Mouse (Mus musculus): ENCODE data around the gene Bicdl1. TPM values are rescaled to one million over a fixed set of nuclear protein-coding genes. Genes with fewer than 3 reads are reported as not detected.

Bicdl1 gene
- polyA plus RNA-seq, 1 experiment from 2014 or later: 8.0 TPM

GRCm38 (mm10) chr5:115669974-115670373 lies 61.4 kb downstream of the Bicdl1 start:
- Histone ChIP-seq H3K27me3 (replicated peaks; ENCODE audit: control insufficient read depth, insufficient read depth, low read length) (no peaks in the 10 kb centered on the region), H3K27ac (ENCODE audit: low read depth, low read length) (no peak overlapping the region), H3K4me1 (replicated peaks; ENCODE audit: control insufficient read depth, insufficient read depth, low read length) (no peaks in the 10 kb centered on the region), H3K36me3 (ENCODE audit: control insufficient read depth, insufficient read depth) (no peaks in the 10 kb centered on the region), H3K4me2 (replicated peaks; ENCODE audit: low read depth) (no peak overlapping the region), H3K4me3 (ENCODE audit: low read depth, low read length) (no peak overlapping the region), H3K9me3 (ENCODE audit: control insufficient read depth) (no peaks in the 10 kb centered on the region), H3K9ac (ENCODE audit: low read depth, low read length) (no peak overlapping the region)
- TF ChIP-seq CTCF (IDR thresholded peaks at IDR 0.05; ENCODE audit: low read depth): no peak
- no peak for ATAC-seq
- 71% methylated on average over 11 of the region's 11 CpGs for WGBS

DNA sequence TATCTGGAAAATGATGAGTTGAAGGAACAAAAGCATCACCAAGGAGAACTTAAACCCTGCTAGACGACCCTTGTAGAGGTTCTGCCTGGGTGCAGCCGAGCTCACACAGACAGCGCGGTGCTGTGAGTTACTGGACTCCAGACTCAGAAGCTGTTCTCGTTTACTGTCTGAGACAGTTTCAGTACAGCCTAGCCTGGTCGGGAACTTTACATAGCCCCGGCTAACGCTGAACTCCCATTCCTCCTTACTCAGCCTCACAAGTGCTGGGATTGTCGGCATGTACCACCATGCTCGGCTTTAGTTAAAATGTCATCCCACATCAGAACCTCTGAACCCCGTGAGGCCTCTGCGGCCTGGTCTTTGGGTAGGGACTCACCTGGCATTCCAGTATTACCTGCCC lies 62.4 kb downstream of the Bicdl1 start:
- no peak for TF ChIP-seq CTCF (IDR thresholded peaks at IDR 0.05; ENCODE audit: low read depth)
- WGBS: 87% methylated on average over 12 of the region's 12 CpGs
- Histone ChIP-seq H3K9ac (ENCODE audit: low read depth, low read length) (no peak overlapping the region), H3K4me2 (replicated peaks; ENCODE audit: low read depth) (no peak overlapping the region), H3K27ac (ENCODE audit: low read depth, low read length) (no peak overlapping the region), H3K4me3 (ENCODE audit: low read depth, low read length) (no peak overlapping the region), H3K9me3 (ENCODE audit: control insufficient read depth) (no peaks in the 10 kb centered on the region), H3K27me3 (replicated peaks; ENCODE audit: control insufficient read depth, insufficient read depth, low read length) (no peaks in the 10 kb centered on the region), H3K36me3 (ENCODE audit: control insufficient read depth, insufficient read depth) (no peaks in the 10 kb centered on the region), H3K4me1 (replicated peaks; ENCODE audit: control insufficient read depth, insufficient read depth, low read length) (no peaks in the 10 kb centered on the region)
- no peak for ATAC-seq

DNA sequence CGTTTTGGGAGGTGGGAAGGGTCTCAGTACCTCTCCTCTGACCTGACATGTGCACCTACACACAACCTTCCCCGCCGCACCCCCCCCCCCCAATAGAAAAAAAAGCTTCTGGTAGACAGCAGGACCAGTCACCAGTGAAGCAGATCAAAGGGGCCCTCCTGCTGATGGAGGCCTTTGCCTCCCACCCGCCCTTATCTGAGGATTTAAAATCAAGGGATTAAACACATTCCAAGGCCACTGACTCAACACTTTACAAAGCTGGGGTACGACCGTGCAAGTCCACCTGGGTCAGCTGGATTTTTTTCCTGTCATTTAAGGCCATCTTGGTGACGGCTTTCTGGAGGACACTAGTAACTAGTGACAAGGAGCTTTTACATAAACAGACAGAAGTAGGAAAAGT lies 63.5 kb downstream of the Bicdl1 start:
- no peaks in the 10 kb centered on the region for H3K36me3 ChIP-seq (ENCODE audit: control insufficient read depth, insufficient read depth)
- H3K9ac ChIP-seq (ENCODE audit: low read depth, low read length): no peak overlapping the region
- no peaks in the 10 kb centered on the region for H3K4me1 ChIP-seq (replicated peaks; ENCODE audit: control insufficient read depth, insufficient read depth, low read length)
- H3K4me3 ChIP-seq (ENCODE audit: low read depth, low read length): no peak overlapping the region
- no peak overlapping the region; the same call in 1 of the 2 replicates for H3K27ac ChIP-seq (ENCODE audit: low read depth, low read length)
- H3K27me3 ChIP-seq (replicated peaks; ENCODE audit: control insufficient read depth, insufficient read depth, low read length): no peaks in the 10 kb centered on the region
- H3K4me2 ChIP-seq (replicated peaks; ENCODE audit: low read depth): no peak overlapping the region
- 22% methylated on average over 7 of the region's 7 CpGs for WGBS
- H3K9me3 ChIP-seq (ENCODE audit: control insufficient read depth): no peaks in the 10 kb centered on the region
- ATAC-seq: no peak
- TF ChIP-seq CTCF (IDR thresholded peaks at IDR 0.05; ENCODE audit: low read depth): no peak

DNA sequence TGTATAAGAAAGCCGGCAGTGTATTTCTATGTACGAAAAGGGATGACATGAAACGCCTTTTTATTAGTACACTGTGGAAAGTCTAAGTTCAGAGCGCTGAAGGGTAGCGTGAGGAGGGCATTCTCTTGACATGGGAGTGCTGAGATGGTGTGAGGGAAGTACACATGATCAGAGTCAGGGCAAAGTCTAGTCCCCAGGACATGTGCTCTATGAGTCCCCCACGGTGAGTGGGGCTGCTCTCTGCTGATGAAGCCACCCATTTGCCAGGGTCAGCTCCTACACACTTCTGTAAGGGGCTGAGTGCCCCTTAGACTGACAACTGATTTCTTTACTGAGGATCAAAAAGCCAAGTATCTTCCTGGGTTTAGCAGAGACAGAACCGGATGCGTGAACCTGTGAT lies 64.2 kb downstream of the Bicdl1 start:
- Histone ChIP-seq H3K27me3 (replicated peaks; ENCODE audit: control insufficient read depth, insufficient read depth, low read length) (no peaks in the 10 kb centered on the region), H3K9me3 (ENCODE audit: control insufficient read depth) (no peaks in the 10 kb centered on the region), H3K4me1 (replicated peaks; ENCODE audit: control insufficient read depth, insufficient read depth, low read length) (no peaks in the 10 kb centered on the region), H3K4me3 (ENCODE audit: low read depth, low read length) (no peak overlapping the region), H3K4me2 (replicated peaks; ENCODE audit: low read depth) (no peak overlapping the region), H3K9ac (ENCODE audit: low read depth, low read length) (no peak overlapping the region), H3K27ac (ENCODE audit: low read depth, low read length) (no peak overlapping the region), H3K36me3 (ENCODE audit: control insufficient read depth, insufficient read depth) (no peaks in the 10 kb centered on the region)
- WGBS: 59% methylated on average over 8 of the region's 8 CpGs
- no peak for TF ChIP-seq CTCF (IDR thresholded peaks at IDR 0.05; ENCODE audit: low read depth)
- peak; percentile 50; the same call in 1 of the 2 replicates for ATAC-seq

DNA sequence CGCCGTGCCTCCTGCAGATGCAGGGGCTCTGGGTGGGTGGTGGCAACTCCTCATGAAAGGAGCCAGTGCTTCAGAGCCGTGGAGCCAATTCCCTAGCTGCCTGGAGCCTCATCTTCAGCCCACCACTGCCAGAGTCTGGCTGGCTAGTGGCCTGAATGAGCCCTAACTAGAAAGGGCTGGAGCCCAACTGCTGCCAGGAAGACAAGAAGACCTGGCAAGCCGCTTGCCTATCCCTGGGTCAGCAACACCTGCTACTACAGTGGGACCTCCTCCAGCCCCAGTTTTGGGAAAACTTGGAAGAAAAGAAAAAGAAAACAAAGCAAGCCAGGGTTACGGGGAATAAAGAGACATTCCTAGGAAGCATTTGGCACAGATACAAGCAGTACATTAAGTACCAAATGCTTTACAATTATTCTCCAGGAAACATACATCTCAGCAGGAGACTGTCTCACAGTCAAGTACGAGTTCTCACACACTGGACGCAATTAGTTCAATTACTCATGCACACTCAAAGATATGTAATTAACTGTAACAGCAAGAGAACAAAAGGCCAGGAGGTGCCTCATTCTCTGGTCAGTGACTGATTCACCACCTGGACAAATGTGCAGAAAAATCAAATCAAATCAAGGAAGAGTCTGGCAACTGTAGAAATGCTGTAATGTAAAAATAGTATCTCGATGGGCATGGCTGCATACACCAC lies 64.9 kb downstream of the Bicdl1 start:
- Histone ChIP-seq H3K4me3 (ENCODE audit: low read depth, low read length) (no peak overlapping the region), H3K27ac (ENCODE audit: low read depth, low read length) (no peak overlapping the region), H3K9me3 (ENCODE audit: control insufficient read depth) (no peaks in the 10 kb centered on the region), H3K9ac (ENCODE audit: low read depth, low read length) (no peak overlapping the region), H3K36me3 (ENCODE audit: control insufficient read depth, insufficient read depth) (no peaks in the 10 kb centered on the region), H3K4me2 (replicated peaks; ENCODE audit: low read depth) (no peak overlapping the region), H3K27me3 (replicated peaks; ENCODE audit: control insufficient read depth, insufficient read depth, low read length) (no peaks in the 10 kb centered on the region), H3K4me1 (replicated peaks; ENCODE audit: control insufficient read depth, insufficient read depth, low read length) (no peaks in the 10 kb centered on the region)
- ATAC-seq: no peak
- WGBS: 62% methylated on average over 8 of the region's 8 CpGs
- TF ChIP-seq CTCF (IDR thresholded peaks at IDR 0.05; ENCODE audit: low read depth): no peak

DNA sequence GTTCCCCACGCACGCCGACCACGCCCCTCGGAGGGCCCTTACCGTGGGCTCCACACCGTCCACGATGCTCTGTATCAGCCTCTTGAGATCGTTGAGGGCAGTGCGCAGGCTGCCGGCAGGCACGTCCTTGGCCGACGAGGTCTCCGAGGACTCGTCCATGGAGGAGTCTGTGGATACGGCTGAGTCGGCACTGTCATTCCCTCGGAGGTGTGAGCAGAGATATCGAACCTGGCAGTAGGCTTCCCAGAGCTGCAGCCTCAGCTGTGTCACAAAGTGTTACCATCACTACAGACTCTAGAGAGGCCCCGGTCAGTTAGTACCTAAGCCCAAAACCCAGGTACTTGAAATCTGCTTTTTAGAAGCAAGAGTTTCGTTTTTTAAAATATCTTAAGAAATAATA lies 68.8 kb downstream of the Bicdl1 start:
- WGBS: 74% methylated on average over 22 of the region's 22 CpGs
- TF ChIP-seq CTCF (IDR thresholded peaks at IDR 0.05; ENCODE audit: low read depth): no peak
- ATAC-seq: no peak
- Histone ChIP-seq H3K9me3 (ENCODE audit: control insufficient read depth) (no peaks in the 10 kb centered on the region), H3K4me1 (replicated peaks; ENCODE audit: control insufficient read depth, insufficient read depth, low read length) (no peaks in the 10 kb centered on the region), H3K27me3 (replicated peaks; ENCODE audit: control insufficient read depth, insufficient read depth, low read length) (no peaks in the 10 kb centered on the region), H3K4me3 (ENCODE audit: low read depth, low read length) (no peak overlapping the region), H3K4me2 (replicated peaks; ENCODE audit: low read depth) (no peak overlapping the region), H3K27ac (ENCODE audit: low read depth, low read length) (no peak overlapping the region), H3K36me3 (ENCODE audit: control insufficient read depth, insufficient read depth) (no peaks in the 10 kb centered on the region), H3K9ac (ENCODE audit: low read depth, low read length) (no peak overlapping the region)
